Mouse (Mus musculus) bone marrow, adult 2 months (tissue): Measurements from ENCODE around the gene Aoc2.

Experiments used
- CTCF ChIP-seq: fragments of 200-500 bp; IDR thresholded peaks from 2 replicates; pipeline ENCODE4 v1.5.1; 2011; ENCODE audit warnings: low read length, control low read depth; ENCODE audit not compliant: control insufficient read depth, insufficient read depth
- POLR2A ChIP-seq: fragments of 200-500 bp; IDR thresholded peaks from 2 replicates; pipeline ENCODE4 v1.6.1; 2011; ENCODE audit warnings: low read depth, mild to moderate bottlenecking, control low read depth, low read length, borderline replicate concordance; ENCODE audit not compliant: control insufficient read depth

DNA sequence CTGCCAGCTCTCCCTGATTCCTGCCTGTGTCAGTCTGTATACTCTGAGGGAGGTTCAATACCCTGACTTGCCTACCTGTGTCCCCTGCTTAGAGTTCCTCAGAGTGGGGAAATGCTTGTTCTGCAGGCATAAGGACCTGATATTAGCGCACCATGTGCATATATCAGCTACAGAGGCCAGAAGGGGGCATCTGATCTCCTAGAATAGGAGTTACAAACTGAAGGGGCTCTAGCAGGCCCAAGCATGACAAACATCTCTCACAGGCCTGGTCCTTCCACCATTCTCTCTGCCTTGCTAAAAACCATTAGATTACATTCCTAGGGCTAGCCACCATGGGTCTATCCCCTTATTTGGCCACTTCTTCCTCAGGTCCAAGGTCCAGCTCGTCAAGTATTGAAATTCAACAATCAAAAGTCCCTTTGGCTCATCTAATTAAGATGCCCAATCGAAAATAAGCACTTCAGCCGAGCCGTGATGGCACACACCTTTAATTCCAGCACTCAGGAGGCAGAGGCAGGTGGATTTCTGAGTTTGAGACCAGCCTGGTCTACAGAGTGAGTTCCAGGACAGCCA, 29.7 kb downstream of the Aoc2 start:
- TF ChIP-seq CTCF (no peak), POLR2A (no peak)
